Comparison of ENCODE assay signal across 14 mouse cellular contexts in genomic region chr17:70943779-70944178, GRCm38 (mm10).
"Had no signal": no experiment of that assay in that cellular context is flagged by ENCODE, and none has a peak within 500 bp of the region (broad histone marks: within the 10 kb centered on the region; RNA-seq: fewer than 3 reads in every experiment).

No protein-coding gene starts in this region.

- H3K36me3 ChIP-seq: limb, embryonic 12.5 days; liver, embryonic 13.5 days; midbrain, embryonic 13.5 days; neural tube, embryonic 15.5 days had no signal

- H3K27ac ChIP-seq: limb, embryonic 12.5 days; liver, embryonic 13.5 days; midbrain, embryonic 13.5 days; neural tube, embryonic 15.5 days; stomach, postnatal 0 days had no signal

- H3K4me1 ChIP-seq: limb, embryonic 12.5 days; midbrain, embryonic 13.5 days; neural tube, embryonic 15.5 days had no signal

- DNase-seq: layer of hippocampus, adult 9-11 months; layer of hippocampus, postnatal 36 days; liver; liver, embryonic 13.5 days; liver, postnatal 0 days; lung, postnatal 36 days; right cerebral cortex, adult 18-20 months; right cerebral cortex, postnatal 25 days; thymus, postnatal 4 days had no signal

- H3K27me3 ChIP-seq: limb, embryonic 12.5 days; liver, embryonic 13.5 days; midbrain, embryonic 13.5 days; neural tube, embryonic 15.5 days had no signal

- H3K4me3 ChIP-seq: limb, embryonic 12.5 days; liver, embryonic 13.5 days; midbrain, embryonic 13.5 days; myocyte; neural tube, embryonic 15.5 days had no signal
